Mouse (Mus musculus) hindbrain, embryonic 15.5 days (tissue): ENCODE results near the gene Mad2l2. TPM values are rescaled to one million over a fixed set of nuclear protein-coding genes. Genes with fewer than 3 reads are reported as not detected.

Experiments
- ATAC-seq: fragments of 200-750 bp; cut with Nextera tagmentation; 2 replicates; pipeline ENCODE4 v1.8.0; 2017; ENCODE audit warnings: low read depth, moderate number of reproducible peaks, moderate TSS enrichment; ENCODE audit not compliant: low FRiP score
- H3K27ac ChIP-seq: fragments of 300-500 bp; sonication (generic); replicated peaks from 2 replicates; pipeline ENCODE4 v1.5.1; 2015; ENCODE audit warnings: mild to moderate bottlenecking, inconsistent platforms
- H3K27me3 ChIP-seq: fragments of 300-500 bp; sonication (generic); 2 replicates; pipeline ENCODE4 v1.6.1; 2015; ENCODE audit warnings: control low read depth, inconsistent platforms
- H3K36me3 ChIP-seq: fragments of 300-500 bp; sonication (generic); 2 replicates; pipeline ENCODE4 v1.6.1; 2015; ENCODE audit warnings: control low read depth, inconsistent platforms
- H3K4me1 ChIP-seq: fragments of 300-500 bp; sonication (generic); replicated peaks from 2 replicates; pipeline ENCODE4 v1.6.1; 2015; ENCODE audit warnings: control low read depth, inconsistent platforms
- H3K4me2 ChIP-seq: fragments of 300-500 bp; sonication (generic); 2 replicates; pipeline ENCODE4 v1.6.1; 2015; ENCODE audit warnings: moderate library complexity, mild to moderate bottlenecking, inconsistent platforms
- H3K4me3 ChIP-seq: fragments of 300-500 bp; sonication (generic); 2 replicates; pipeline ENCODE4 v1.5.1; 2015; ENCODE audit warnings: mild to moderate bottlenecking, inconsistent platforms
- H3K9ac ChIP-seq: fragments of 300-500 bp; sonication (generic); 2 replicates; pipeline ENCODE4 v1.6.1; 2015; ENCODE audit warnings: inconsistent platforms
- H3K9me3 ChIP-seq: fragments of 300-500 bp; sonication (generic); 2 replicates; pipeline ENCODE4 v1.6.1; 2016; ENCODE audit warnings: control low read depth, inconsistent platforms
- WGBS: fragments of 180-500 bp; shearing (Covaris S2); methylation state at CpG from one replicate; pipeline ENCODE4 v1.1.7; 2015; 5-methylcytosine and 5-hydroxymethylcytosine counted together
- polyA plus RNA-seq: library from polyadenylated mRNA; unstranded; fragments of >200 nt; fragmentation: Nextera tagmentation; extraction: Ambion mirVana; gene quantifications from 2 replicates; pipeline ENCODE4 v1.2.1, GENCODE M21; 2015

Gene Mad2l2
- polyA plus RNA-seq = 98.3 and 110 TPM in 2 replicates

DNA sequence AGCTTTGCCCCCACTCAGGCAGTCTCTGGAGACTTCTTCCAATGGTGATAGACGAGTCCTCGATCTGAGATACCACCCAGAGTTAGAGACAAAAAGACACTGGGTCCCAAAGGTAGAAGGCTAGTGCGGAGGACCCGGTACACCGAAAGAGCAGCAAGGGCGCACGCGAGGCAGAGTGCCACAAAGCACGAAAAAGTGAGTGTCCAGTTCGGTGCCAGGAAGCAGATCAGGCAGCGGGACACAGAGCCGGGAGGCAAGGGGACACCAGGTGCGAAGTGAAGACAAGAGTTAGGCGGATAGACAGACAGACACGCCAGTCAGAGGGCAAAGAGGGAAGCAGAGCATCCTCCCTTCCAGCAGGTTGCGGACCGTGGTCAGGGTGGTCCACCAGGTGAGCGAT lies at the start of gene Mad2l2:
Mad2l2 (plus strand) TSS at position 252 of the 400 bp plus-strand sequence.
- Histone ChIP-seq H3K27me3 (no peaks in the 10 kb centered on the region), H3K9me3 (no peaks in the 10 kb centered on the region), H3K36me3 (no peaks in the 10 kb centered on the region), H3K27ac (peak within 1 kb of the TSS; percentile 97), H3K4me1 (peaks cover 55% of the 10 kb centered on the region), H3K4me3 (peak within 1 kb of the TSS; percentile 87), H3K9ac (peak within 1 kb of the TSS; percentile 92), H3K4me2 (peak within 1 kb of the TSS; percentile 96)
- WGBS = 1% methylated on average over 17 of the region's 18 CpGs
- peak; percentile 4; the same call in 1 of the 2 replicates for ATAC-seq

DNA sequence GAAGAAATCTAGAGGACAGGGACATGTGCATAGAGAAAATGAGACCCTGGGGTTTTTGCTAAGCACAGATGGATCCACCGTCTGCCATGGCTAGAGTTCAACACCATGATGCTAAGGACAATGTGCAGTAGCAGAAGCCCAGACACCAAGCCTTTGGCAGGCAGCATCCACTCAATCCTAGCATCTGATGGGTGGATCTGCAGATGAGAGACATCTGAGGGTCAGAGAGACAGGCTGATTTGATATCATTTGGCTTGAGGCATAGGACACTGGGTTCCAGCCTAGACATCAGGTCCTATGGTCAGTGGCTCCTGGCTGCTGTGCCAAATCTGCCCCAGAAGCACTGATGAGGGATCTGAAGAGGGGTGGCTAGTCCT lies 49.6 kb upstream of the Mad2l2 start:
- no peaks in the 10 kb centered on the region for H3K9me3 ChIP-seq
- H3K27ac ChIP-seq = no peak overlapping the region
- no peak overlapping the region for H3K9ac ChIP-seq
- peaks cover 12% of the 10 kb centered on the region; the same call in 1 of the 2 replicates for H3K4me1 ChIP-seq
- no peak overlapping the region for H3K4me3 ChIP-seq
- no peaks in the 10 kb centered on the region for H3K27me3 ChIP-seq
- 70% methylated on average over 1 of the region's 1 CpGs for WGBS
- H3K4me2 ChIP-seq = no peak overlapping the region
- H3K36me3 ChIP-seq = no peaks in the 10 kb centered on the region
- ATAC-seq = no peak

DNA sequence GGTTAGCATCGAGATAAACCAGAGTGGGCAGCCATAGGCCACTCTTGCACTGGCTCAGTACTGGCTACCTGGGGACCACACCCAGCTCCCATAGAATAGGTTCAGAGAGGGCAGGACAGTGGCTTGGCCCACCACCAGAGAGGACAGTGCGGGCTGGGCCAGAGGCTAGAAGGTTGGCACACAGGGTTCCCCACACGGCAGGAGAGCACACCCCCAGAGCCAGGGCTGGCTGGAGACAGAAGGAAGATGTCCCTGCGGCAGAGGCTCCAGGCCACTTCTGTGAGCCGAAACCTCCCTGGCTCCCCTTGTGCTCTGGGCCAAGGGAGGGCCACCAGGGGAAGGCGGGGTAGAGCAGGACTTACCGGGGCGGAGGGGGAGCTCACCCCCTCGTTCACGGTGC lies 49.0 kb upstream of the Mad2l2 start:
- no peaks in the 10 kb centered on the region for H3K27me3 ChIP-seq
- H3K4me3 ChIP-seq = no peak overlapping the region
- ATAC-seq = no peak
- H3K4me2 ChIP-seq = no peak overlapping the region
- H3K27ac ChIP-seq = no peak overlapping the region
- H3K9me3 ChIP-seq = no peaks in the 10 kb centered on the region
- H3K36me3 ChIP-seq = no peaks in the 10 kb centered on the region
- WGBS = 91% methylated on average over 10 of the region's 10 CpGs
- peaks cover 12% of the 10 kb centered on the region; the same call in 1 of the 2 replicates for H3K4me1 ChIP-seq
- no peak overlapping the region for H3K9ac ChIP-seq

DNA sequence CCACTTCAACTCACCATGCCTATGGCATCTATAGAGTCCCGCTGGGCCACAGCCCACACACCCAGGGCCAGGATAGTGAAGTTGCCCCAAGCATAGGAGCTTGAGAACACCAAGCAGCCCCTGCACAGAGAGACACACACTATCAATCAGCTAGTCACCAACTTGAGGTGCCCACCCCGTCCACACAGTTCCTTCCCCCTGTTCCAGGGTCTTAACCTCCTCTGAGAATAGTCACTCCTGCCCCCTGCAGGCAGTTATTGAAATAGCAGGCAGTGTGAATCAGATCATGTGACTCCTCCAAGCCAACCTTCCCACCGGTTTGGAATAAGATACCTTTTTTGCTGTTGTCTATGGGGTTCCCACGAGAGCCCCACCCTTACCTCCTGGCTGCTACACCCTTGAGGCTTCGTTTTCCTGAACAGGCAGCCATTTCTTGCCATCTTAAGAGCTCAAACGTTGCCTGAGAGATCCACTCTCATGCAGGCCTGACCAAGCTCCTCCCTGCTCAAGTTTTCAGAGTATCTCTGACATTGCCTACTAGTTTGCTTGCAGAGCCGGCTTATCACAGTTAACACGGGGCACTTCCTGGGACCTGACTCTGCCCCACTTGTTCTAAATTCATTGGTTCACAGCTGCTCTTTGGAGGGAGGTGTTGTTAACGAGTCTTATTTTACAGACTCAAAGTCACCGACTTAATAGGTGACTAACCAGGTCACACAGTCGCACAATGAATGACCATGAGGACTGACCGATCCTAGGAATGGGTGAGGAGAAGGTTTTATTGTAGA lies 47.7 kb upstream of the Mad2l2 start:
- peaks cover 22% of the 10 kb centered on the region for H3K4me1 ChIP-seq
- no peak for ATAC-seq
- no peak overlapping the region for H3K27ac ChIP-seq
- H3K4me2 ChIP-seq = no peak overlapping the region
- 56% methylated on average over 12 of the region's 12 CpGs for WGBS
- no peaks in the 10 kb centered on the region for H3K36me3 ChIP-seq
- H3K4me3 ChIP-seq = no peak overlapping the region
- H3K9ac ChIP-seq = no peak overlapping the region
- no peaks in the 10 kb centered on the region for H3K27me3 ChIP-seq
- H3K9me3 ChIP-seq = no peaks in the 10 kb centered on the region

DNA sequence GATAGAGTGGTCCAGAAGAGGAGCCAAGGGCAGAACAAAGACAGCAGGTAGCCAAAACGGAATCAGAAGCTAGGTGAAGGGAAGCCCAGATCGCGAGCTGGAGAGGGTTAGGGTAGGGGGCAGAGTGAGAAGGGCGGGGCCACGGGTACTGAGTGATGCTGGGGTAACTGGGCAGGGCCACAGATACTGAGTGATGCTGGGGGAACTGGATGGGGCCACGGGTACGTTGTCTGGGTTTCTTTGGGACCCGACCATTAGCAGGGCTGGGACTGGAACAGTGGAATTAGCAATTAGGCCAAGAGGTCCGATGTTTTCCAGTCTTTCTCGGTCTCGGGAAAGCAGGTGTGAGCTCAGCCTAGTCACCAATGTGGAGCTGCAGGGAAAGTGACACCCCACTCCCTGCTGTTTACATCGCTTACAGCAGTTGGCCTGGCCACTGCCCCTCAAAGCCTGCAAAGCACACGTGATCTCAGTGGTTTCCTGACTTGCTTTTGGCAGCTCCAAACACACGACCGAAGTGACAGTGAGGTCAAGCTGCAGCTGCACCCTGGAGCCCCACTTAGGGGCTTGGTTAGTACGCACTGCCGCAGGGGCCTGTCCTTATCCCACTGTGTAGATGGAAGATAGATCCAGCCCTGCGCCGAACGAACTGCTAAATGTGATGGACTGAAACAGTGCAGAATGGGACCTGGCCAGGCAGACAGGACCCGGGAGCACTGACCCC lies 46.8 kb upstream of the Mad2l2 start:
- Histone ChIP-seq H3K27ac (no peak overlapping the region), H3K4me1 (peaks cover 29% of the 10 kb centered on the region), H3K4me3 (no peak overlapping the region), H3K36me3 (no peaks in the 10 kb centered on the region), H3K9me3 (no peaks in the 10 kb centered on the region), H3K9ac (no peak overlapping the region), H3K27me3 (no peaks in the 10 kb centered on the region), H3K4me2 (no peak overlapping the region)
- 63% methylated on average over 21 of the region's 21 CpGs for WGBS
- no peak for ATAC-seq

DNA sequence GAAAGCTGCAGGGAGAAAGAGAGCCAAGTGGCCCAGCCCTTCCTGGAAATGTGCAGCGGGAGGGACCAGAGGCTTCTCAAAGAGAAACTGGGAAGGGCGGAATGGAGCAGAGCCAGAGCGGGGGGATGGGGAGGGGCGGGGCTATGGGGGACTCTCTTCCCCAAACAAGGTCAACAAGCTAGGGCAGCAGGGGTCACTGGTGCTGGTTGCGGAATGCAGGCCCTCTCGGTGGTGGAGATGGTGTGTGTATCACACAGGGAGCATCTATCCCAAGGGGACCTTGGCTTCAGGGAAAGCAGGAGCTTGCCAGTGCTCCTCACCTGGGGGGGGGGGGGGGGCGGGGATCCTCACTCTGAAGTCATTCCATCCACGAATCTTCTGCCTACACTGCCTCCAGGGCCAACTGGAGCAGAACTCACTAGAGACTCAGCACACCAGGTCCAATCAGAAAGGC lies 45.9 kb upstream of the Mad2l2 start:
- WGBS = 10% methylated on average over 8 of the region's 8 CpGs
- no peaks in the 10 kb centered on the region for H3K9me3 ChIP-seq
- H3K4me1 ChIP-seq = peaks cover 36% of the 10 kb centered on the region
- no peaks in the 10 kb centered on the region for H3K27me3 ChIP-seq
- no peak for ATAC-seq
- no peak overlapping the region for H3K4me3 ChIP-seq
- H3K36me3 ChIP-seq = no peaks in the 10 kb centered on the region
- H3K9ac ChIP-seq = no peak overlapping the region
- no peak overlapping the region for H3K27ac ChIP-seq
- H3K4me2 ChIP-seq = no peak overlapping the region

DNA sequence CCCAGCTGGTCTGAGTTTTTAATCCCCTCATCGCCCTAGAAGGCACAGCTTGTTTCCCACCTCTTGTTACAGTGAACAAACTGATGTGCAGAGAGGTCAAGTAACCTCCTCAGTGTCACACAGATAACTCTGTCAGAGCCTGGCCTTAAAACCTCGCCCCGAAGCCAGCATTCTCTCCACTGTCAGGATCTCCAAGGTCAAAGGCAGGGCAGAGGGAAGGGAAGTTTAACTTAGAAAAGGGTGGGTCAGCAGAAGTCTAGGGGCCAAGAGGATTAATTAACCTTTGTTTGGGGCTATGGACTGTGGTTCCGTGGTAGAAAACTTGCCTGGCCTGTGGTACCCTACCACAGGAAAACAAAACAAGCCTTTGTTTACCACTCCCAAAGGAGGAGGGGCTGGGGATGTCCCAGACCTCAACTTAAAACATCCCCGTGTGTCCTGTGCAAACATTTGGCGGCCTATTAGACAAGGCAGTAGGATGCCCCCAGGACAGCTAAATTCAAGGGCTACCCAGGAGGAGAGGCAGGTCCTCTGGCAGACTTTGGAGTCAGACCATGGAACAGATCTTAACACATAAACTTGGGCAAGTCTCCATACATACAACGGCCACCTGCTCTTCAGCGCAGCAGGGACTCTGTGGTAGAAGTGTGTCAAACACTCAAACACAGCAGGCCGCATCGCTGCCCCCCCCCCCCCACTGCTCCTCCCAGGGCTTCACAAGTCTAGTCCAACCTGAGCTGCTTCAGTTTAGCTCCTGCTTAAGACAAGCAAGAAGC lies 44.9 kb upstream of the Mad2l2 start:
- no peak for ATAC-seq
- Histone ChIP-seq H3K4me1 (peaks cover 36% of the 10 kb centered on the region), H3K9me3 (no peaks in the 10 kb centered on the region), H3K4me3 (no peak overlapping the region), H3K27ac (no peak overlapping the region), H3K9ac (no peak overlapping the region), H3K4me2 (no peak overlapping the region), H3K36me3 (no peaks in the 10 kb centered on the region), H3K27me3 (no peaks in the 10 kb centered on the region)
- 37% methylated on average over 10 of the region's 10 CpGs for WGBS

DNA sequence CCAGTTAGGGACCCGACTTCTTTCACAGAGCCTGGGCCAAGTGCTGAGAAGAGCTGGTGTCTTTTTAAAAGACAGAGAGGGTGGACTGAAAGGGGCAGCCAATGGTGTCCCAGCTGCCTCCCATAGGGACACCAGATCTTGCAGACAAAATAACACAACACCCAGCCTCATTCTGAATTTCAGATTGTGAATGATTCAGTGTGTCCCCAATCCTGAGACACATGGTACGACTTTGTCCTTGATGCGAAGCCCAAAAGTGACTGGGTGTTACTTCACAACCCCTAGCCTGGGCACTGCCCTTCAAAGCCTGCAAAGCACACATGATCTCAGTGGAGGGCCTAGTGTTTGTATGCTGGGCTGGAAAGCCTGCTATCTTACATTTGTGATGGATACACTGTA lies 44.3 kb upstream of the Mad2l2 start:
- Histone ChIP-seq H3K9me3 (no peaks in the 10 kb centered on the region), H3K4me1 (peaks cover 36% of the 10 kb centered on the region), H3K27ac (no peak overlapping the region), H3K9ac (no peak overlapping the region), H3K36me3 (no peaks in the 10 kb centered on the region), H3K4me3 (no peak overlapping the region), H3K4me2 (no peak overlapping the region), H3K27me3 (no peaks in the 10 kb centered on the region)
- 73% methylated on average over 3 of the region's 3 CpGs for WGBS
- ATAC-seq = no peak

DNA sequence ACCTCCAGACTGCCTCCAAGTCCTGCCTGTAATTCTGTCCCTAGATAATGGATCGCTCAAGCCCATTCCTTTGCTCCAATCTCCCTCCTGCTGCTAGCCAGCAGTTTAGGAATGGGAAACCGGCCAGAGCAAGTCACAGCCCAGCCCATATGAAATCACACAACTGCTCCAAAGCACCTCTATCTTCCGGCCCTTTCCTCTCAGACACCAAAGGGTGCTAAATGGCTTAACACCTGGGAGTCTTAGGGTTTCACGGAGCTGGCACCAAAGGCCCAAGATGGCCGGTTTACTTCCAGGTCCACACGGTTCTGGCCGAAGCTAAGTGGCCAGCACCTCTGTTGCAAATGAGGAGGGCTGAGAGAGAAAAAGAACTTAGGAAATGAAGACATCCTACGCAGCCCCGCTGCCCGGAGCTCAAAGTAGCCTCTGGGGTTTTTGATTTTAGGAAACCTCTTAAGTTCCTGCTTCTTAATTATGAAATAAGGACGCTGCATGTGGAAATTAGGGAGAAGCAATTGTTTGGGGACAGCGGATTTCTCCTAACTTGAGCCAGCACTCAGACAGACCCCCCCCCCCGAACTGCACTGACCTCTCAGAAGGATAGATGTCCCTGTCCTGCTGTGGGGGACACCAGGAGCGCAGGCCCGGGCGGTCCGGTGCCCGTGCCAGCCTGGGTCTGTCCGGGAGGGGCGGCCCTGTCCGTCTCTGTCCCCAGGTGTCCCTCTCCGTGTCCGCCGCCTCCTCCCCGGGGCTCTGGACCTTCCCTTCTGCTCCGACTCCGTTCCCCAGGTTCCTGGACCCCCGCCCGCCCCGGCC lies 42.9 kb upstream of the Mad2l2 start:
- Histone ChIP-seq H3K9ac (peak overlapping the region; percentile 50), H3K9me3 (no peaks in the 10 kb centered on the region), H3K27ac (peak overlapping the region; percentile 75), H3K4me2 (peak overlapping the region; percentile 87), H3K4me1 (peaks cover 36% of the 10 kb centered on the region), H3K27me3 (no peaks in the 10 kb centered on the region), H3K4me3 (peak overlapping the region; percentile 48), H3K36me3 (no peaks in the 10 kb centered on the region)
- 3% methylated on average over 30 of the region's 30 CpGs for WGBS
- ATAC-seq = peak; percentile 66

DNA sequence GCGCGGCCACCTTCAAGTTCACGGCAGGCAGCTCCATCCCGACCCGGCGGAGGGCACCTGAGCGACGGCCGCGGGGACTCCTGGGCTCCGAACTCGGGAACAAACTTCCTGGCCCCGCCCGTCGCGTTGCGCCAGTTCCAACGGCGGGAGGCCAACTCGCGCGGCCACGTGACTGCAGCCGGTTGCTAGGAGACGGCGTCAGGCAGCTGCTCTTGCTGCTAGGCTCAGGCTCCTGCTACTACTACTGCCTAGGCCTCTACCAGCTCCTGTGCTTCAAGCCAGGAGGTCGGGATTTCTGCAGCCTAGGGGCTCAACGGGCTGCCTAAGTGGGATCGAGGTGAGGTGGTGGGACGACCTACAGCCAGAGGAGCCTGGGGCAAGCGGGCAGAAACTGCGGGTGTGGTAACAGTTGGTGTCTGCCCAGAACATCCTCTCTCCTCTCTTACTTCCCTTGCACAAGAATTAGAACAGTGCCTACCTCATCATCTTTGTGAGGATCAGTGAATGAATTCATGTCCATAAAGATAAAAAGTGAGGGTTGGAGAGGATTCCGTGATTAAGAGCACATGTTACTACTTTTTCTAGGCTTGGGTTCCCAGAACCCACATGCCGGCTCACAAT lies 42.2 kb upstream of the Mad2l2 start, which contains the start of gene Agtrap:
Agtrap (minus strand) TSS at position 125 of the 621 bp plus-strand sequence.
- WGBS = 3% methylated on average over 34 of the region's 34 CpGs
- peak within 1 kb of the TSS; percentile 50 for H3K9ac ChIP-seq
- peak within 1 kb of the TSS; percentile 75 for H3K27ac ChIP-seq
- no peaks in the 10 kb centered on the region for H3K9me3 ChIP-seq
- H3K36me3 ChIP-seq = no peaks in the 10 kb centered on the region
- H3K4me1 ChIP-seq = peaks cover 35% of the 10 kb centered on the region
- no peaks in the 10 kb centered on the region for H3K27me3 ChIP-seq
- peak; percentile 90 for ATAC-seq
- peak within 1 kb of the TSS; percentile 48 for H3K4me3 ChIP-seq
- H3K4me2 ChIP-seq = peak within 1 kb of the TSS; percentile 87

DNA sequence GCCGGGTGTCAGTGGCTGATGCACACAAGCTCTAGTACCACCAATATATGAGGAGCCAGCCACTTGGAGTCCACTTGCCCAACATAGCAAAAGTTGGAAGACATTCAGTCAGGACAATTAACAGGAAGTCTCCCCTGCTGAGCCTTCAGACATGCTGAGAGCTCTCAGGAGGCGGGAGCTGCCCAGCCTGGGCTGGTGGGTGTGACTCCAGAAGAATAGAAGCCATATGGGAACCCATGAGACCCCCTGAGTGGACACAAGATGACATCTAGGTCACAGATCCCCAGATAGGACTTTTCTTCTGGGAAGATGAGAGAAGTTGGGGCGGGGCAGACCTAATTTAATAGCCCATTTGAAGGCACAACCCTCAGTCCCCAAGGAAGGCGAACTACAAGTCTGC lies 41.0 kb upstream of the Mad2l2 start:
- Histone ChIP-seq H3K27me3 (no peaks in the 10 kb centered on the region), H3K4me1 (peaks cover 24% of the 10 kb centered on the region), H3K36me3 (no peaks in the 10 kb centered on the region), H3K4me2 (no peak overlapping the region), H3K9ac (no peak overlapping the region), H3K27ac (no peak overlapping the region), H3K4me3 (no peak overlapping the region), H3K9me3 (no peaks in the 10 kb centered on the region)
- WGBS = 55% methylated on average over 4 of the region's 4 CpGs
- ATAC-seq = no peak
